ENCODE assay signal across 8 mouse cellular contexts in genomic region chr10:39540995-39541394, GRCm38 (mm10).
A peak's percentile ranks its signal among the peaks of the same experiment; 100 is the strongest.
DNase-seq lines count a peak whose midpoint lies in the region; ATAC-seq and TF ChIP-seq lines count a peak whose summit lies in the region.

No protein-coding gene starts in this region.

- no peak overlapping the region for H3K4me2 ChIP-seq in embryonic facial prominence, embryonic 12.5 days (replicated peaks)
- H3K4me2 ChIP-seq in intestine, embryonic 16.5 days (ENCODE audit: low read depth, low read length): no peak overlapping the region
- H3K4me2 ChIP-seq in limb, embryonic 12.5 days: no peak overlapping the region
- H3K4me2 ChIP-seq in stomach, embryonic 15.5 days: no peak overlapping the region

- peak; percentile 64 for ATAC-seq in embryonic facial prominence, embryonic 12.5 days (ENCODE audit: insufficient number of reproducible peaks, insufficient read depth, low FRiP score, low TSS enrichment)
- ATAC-seq in intestine, embryonic 16.5 days: peak; percentile 57
- no peak for ATAC-seq in limb, embryonic 12.5 days (ENCODE audit: insufficient number of reproducible peaks, insufficient read depth, low FRiP score, low TSS enrichment, low read depth)
- ATAC-seq in stomach, embryonic 15.5 days (ENCODE audit: insufficient read depth, low FRiP score, low read depth): peak; percentile 59; the same call in 1 of the 2 replicates
- no peak for ATAC-seq in cerebellum, adult (ENCODE audit: insufficient number of reproducible peaks, low FRiP score, low TSS enrichment)

- 30% methylated on average over 7 of the region's 7 CpGs for WGBS in lung, adult 2 months
- 7% methylated on average over 7 of the region's 7 CpGs for WGBS in embryonic facial prominence, embryonic 12.5 days
- 23% methylated on average over 7 of the region's 7 CpGs for WGBS in intestine, embryonic 16.5 days
- 17% methylated on average over 7 of the region's 7 CpGs for WGBS in limb, embryonic 12.5 days
- WGBS in stomach, embryonic 15.5 days: 26% methylated on average over 7 of the region's 7 CpGs

- no peaks in the 10 kb centered on the region for H3K9me3 ChIP-seq in embryonic facial prominence, embryonic 12.5 days
- no peaks in the 10 kb centered on the region for H3K9me3 ChIP-seq in intestine, embryonic 16.5 days (ENCODE audit: control insufficient read depth, low read length)
- no peaks in the 10 kb centered on the region for H3K9me3 ChIP-seq in limb, embryonic 12.5 days
- no peaks in the 10 kb centered on the region for H3K9me3 ChIP-seq in stomach, embryonic 15.5 days

- peak overlapping the region; percentile 87 for H3K27ac ChIP-seq in embryonic facial prominence, embryonic 12.5 days
- peak overlapping the region; percentile 79 for H3K27ac ChIP-seq in intestine, embryonic 16.5 days (ENCODE audit: low read length)
- peak overlapping the region; percentile 60 for H3K27ac ChIP-seq in limb, embryonic 12.5 days
- peak overlapping the region; percentile 87 for H3K27ac ChIP-seq in stomach, embryonic 15.5 days

- no peak overlapping the region for H3K9ac ChIP-seq in embryonic facial prominence, embryonic 12.5 days
- H3K9ac ChIP-seq in intestine, embryonic 16.5 days (ENCODE audit: low read depth, low read length): peak overlapping the region; percentile 54; the same call in 1 of the 2 replicates
- H3K9ac ChIP-seq in limb, embryonic 12.5 days (replicated peaks): 0 out of 2 replicates have a peak overlapping the region, but pooled peaks have one; percentile 13
- no peak overlapping the region for H3K9ac ChIP-seq in stomach, embryonic 15.5 days

- H3K27me3 ChIP-seq in embryonic facial prominence, embryonic 12.5 days: no peaks in the 10 kb centered on the region
- H3K27me3 ChIP-seq in intestine, embryonic 16.5 days (replicated peaks; ENCODE audit: control insufficient read depth, insufficient read depth, low read length): no peaks in the 10 kb centered on the region
- no peaks in the 10 kb centered on the region for H3K27me3 ChIP-seq in limb, embryonic 12.5 days
- no peaks in the 10 kb centered on the region for H3K27me3 ChIP-seq in stomach, embryonic 15.5 days (replicated peaks)

- H3K36me3 ChIP-seq in embryonic facial prominence, embryonic 12.5 days: no peaks in the 10 kb centered on the region
- 0 out of 2 replicates have a peak, but pooled peaks cover 2% of the 10 kb centered on the region for H3K36me3 ChIP-seq in intestine, embryonic 16.5 days (ENCODE audit: control insufficient read depth, insufficient read depth, low read length)
- peaks cover 3% of the 10 kb centered on the region; the same call in 1 of the 2 replicates for H3K36me3 ChIP-seq in limb, embryonic 12.5 days
- no peaks in the 10 kb centered on the region for H3K36me3 ChIP-seq in stomach, embryonic 15.5 days

- TF ChIP-seq CTCF in lung, adult 2 months (IDR thresholded peaks at IDR 0.05; ENCODE audit: insufficient read depth, low read length): no peak

- H3K4me3 ChIP-seq in lung, adult 2 months (replicated peaks; ENCODE audit: extremely low read depth, low read depth, low read length): no peak overlapping the region
- H3K4me3 ChIP-seq in embryonic facial prominence, embryonic 12.5 days: no peak overlapping the region
- no peak overlapping the region for H3K4me3 ChIP-seq in intestine, embryonic 16.5 days (ENCODE audit: low read length)
- H3K4me3 ChIP-seq in limb, embryonic 12.5 days (replicated peaks): no peak overlapping the region
- H3K4me3 ChIP-seq in stomach, embryonic 15.5 days (replicated peaks): no peak overlapping the region

- no peak for TF ChIP-seq POLR2A in lung, adult 2 months (IDR thresholded peaks at IDR 0.05; ENCODE audit: borderline replicate concordance, extremely low read depth, low read depth, low read length)

- no peaks in the 10 kb centered on the region for H3K4me1 ChIP-seq in lung, adult 2 months (ENCODE audit: control insufficient read depth, insufficient read depth, low read length)
- H3K4me1 ChIP-seq in embryonic facial prominence, embryonic 12.5 days: peaks cover 57% of the 10 kb centered on the region
- peaks cover 38% of the 10 kb centered on the region for H3K4me1 ChIP-seq in intestine, embryonic 16.5 days (ENCODE audit: control insufficient read depth, insufficient read depth, low read length)
- peaks cover 68% of the 10 kb centered on the region for H3K4me1 ChIP-seq in limb, embryonic 12.5 days (replicated peaks)
- H3K4me1 ChIP-seq in stomach, embryonic 15.5 days: peaks cover 48% of the 10 kb centered on the region

- DNase-seq in lung, postnatal 10 days: peak; percentile 33
- DNase-seq in lung, adult 2 months: no peak
- DNase-seq in spleen, postnatal 14 days (ENCODE audit: low spot score in 2 of 2): no peak

Comparison
In these comparisons a context has a peak if more than half of its experiments do, and no peak if none do; other contexts are left out.
1. ATAC-seq: peak in embryonic facial prominence, embryonic 12.5 days (single experiment), intestine, embryonic 16.5 days (single experiment) and stomach, embryonic 15.5 days (single experiment); none in limb, embryonic 12.5 days (single experiment) and cerebellum, adult (single experiment).
2. H3K9ac ChIP-seq: peak in intestine, embryonic 16.5 days (single experiment) and limb, embryonic 12.5 days (single experiment); none in embryonic facial prominence, embryonic 12.5 days (single experiment) and stomach, embryonic 15.5 days (single experiment).
3. Peak in every context shown above with its lines, with median percentiles within 50 percentile points of each other: H3K27ac ChIP-seq.